Mouse (Mus musculus) forebrain, embryonic 15.5 days (tissue): ENCODE measurements around the gene Ubqln4. TPM values are rescaled to one million over a fixed set of nuclear protein-coding genes. Genes with fewer than 3 reads are reported as not detected.
A peak's percentile ranks its signal among the peaks of the same experiment; 100 is the strongest.
"Not testable (repeated sequence)": the region's sequence is repeated elsewhere in the genome, so short reads cannot be mapped to it uniquely, and the experiment has no call there.

Experiments
- ATAC-seq: fragments of 200-750 bp; cut with Nextera tagmentation; replicated peaks from 2 replicates; pipeline ENCODE4 v1.8.0; 2017; ENCODE audit warnings: mild to moderate bottlenecking, moderate TSS enrichment, moderate library complexity
- H3K27ac ChIP-seq: fragments of 300-500 bp; sonication (generic); replicated peaks from 2 replicates; pipeline ENCODE4 v1.5.1; 2015; ENCODE audit warnings: mild to moderate bottlenecking, inconsistent platforms
- H3K27me3 ChIP-seq: fragments of 300-500 bp; sonication (generic); 2 replicates; pipeline ENCODE4 v1.6.1; 2015; ENCODE audit warnings: inconsistent platforms
- H3K36me3 ChIP-seq: fragments of 300-500 bp; sonication (generic); 2 replicates; pipeline ENCODE4 v1.6.1; 2015; ENCODE audit warnings: mild to moderate bottlenecking, inconsistent platforms
- H3K4me1 ChIP-seq: fragments of 300-500 bp; sonication (generic); 2 replicates; pipeline ENCODE4 v1.6.1; 2015; ENCODE audit warnings: inconsistent platforms
- H3K4me2 ChIP-seq: fragments of 300-500 bp; sonication (generic); replicated peaks from 2 replicates; pipeline ENCODE4 v1.6.1; 2015; ENCODE audit warnings: mild to moderate bottlenecking, inconsistent platforms
- H3K4me3 ChIP-seq: fragments of 300-500 bp; sonication (generic); 2 replicates; pipeline ENCODE4 v1.5.1; 2015; ENCODE audit warnings: mild to moderate bottlenecking, inconsistent platforms
- H3K9ac ChIP-seq: fragments of 300-500 bp; sonication (generic); replicated peaks from 2 replicates; pipeline ENCODE4 v1.6.1; 2015; ENCODE audit warnings: mild to moderate bottlenecking, inconsistent platforms
- H3K9me3 ChIP-seq: fragments of 300-500 bp; sonication (generic); 2 replicates; pipeline ENCODE4 v1.6.1; 2016; ENCODE audit warnings: inconsistent platforms
- WGBS: fragments of 180-500 bp; shearing (Covaris S2); methylation state at CpG from one replicate; pipeline ENCODE4 v1.1.7; 2015; ENCODE audit warnings: mixed read lengths; 5-methylcytosine and 5-hydroxymethylcytosine counted together
- polyA plus RNA-seq: library from polyadenylated mRNA; unstranded; fragments of >200 nt; fragmentation: Nextera tagmentation; extraction: Ambion mirVana; gene quantifications from 2 replicates; pipeline ENCODE4 v1.2.1, GENCODE M21; 2015

Gene Ubqln4
- polyA plus RNA-seq, 1 experiment from 2014 or later: 45.8 TPM

- Histone ChIP-seq H3K9ac (no peak overlapping the region), H3K9me3 (no peaks in the 10 kb centered on the region), H3K4me2 (no peak overlapping the region)
Observed at GRCm38 (mm10) chr3:88603714-88604161, 50.2 kb downstream of the Ubqln4 start.

GRCm38 (mm10) chr3:88604863-88605262, 51.3 kb downstream of the Ubqln4 start:
- H3K36me3 ChIP-seq: no peaks in the 10 kb centered on the region
- WGBS: 88% methylated on average over 7 of the region's 7 CpGs

More at GRCm38 (mm10) chr3:88603714-88604161, 50.2 kb downstream of the Ubqln4 start:
- Histone ChIP-seq H3K27me3 (no peaks in the 10 kb centered on the region), H3K36me3 (no peaks in the 10 kb centered on the region), H3K27ac (no peak overlapping the region), H3K4me1 (peaks cover 9% of the 10 kb centered on the region; the same call in 1 of the 2 replicates), H3K4me3 (no peak overlapping the region)
- WGBS: 31% methylated on average over 6 of the region's 6 CpGs
- no peak for ATAC-seq

GRCm38 (mm10) chr3:88605666-88606065, 52.1 kb downstream of the Ubqln4 start, which contains the start of gene Arhgef2:
Gene Arhgef2, plus strand, starts transcription at chr3:88605966.
- not testable (repeated sequence) for H3K27me3 ChIP-seq, H3K9me3 ChIP-seq, H3K27ac ChIP-seq, H3K36me3 ChIP-seq, H3K9ac ChIP-seq, H3K4me2 ChIP-seq, H3K4me1 ChIP-seq, ATAC-seq, H3K4me3 ChIP-seq
- 94% methylated on average over 2 of the region's 2 CpGs for WGBS

More at GRCm38 (mm10) chr3:88604863-88605262, 51.3 kb downstream of the Ubqln4 start:
- no peaks in the 10 kb centered on the region for H3K9me3 ChIP-seq
- no peak overlapping the region for H3K4me2 ChIP-seq
- no peak overlapping the region for H3K4me3 ChIP-seq
- H3K4me1 ChIP-seq: peaks cover 9% of the 10 kb centered on the region; the same call in 1 of the 2 replicates
- no peaks in the 10 kb centered on the region for H3K27me3 ChIP-seq
- no peak overlapping the region for H3K9ac ChIP-seq
- H3K27ac ChIP-seq: no peak overlapping the region
- ATAC-seq: no peak

- WGBS: under 1% methylated on average over 20 of the region's 20 CpGs
- H3K9ac ChIP-seq: peak overlapping the region; percentile 36
- H3K27me3 ChIP-seq: no peaks in the 10 kb centered on the region
- H3K4me3 ChIP-seq: peak overlapping the region; percentile 27
- H3K4me2 ChIP-seq: peak overlapping the region; percentile 45
- no peaks in the 10 kb centered on the region for H3K36me3 ChIP-seq
- no peak overlapping the region for H3K27ac ChIP-seq
- peaks cover 9% of the 10 kb centered on the region; the same call in 1 of the 2 replicates for H3K4me1 ChIP-seq
- no peaks in the 10 kb centered on the region for H3K9me3 ChIP-seq
- ATAC-seq: peak; percentile 93
Observed at GRCm38 (mm10) chr3:88607065-88607757, 53.7 kb downstream of the Ubqln4 start.

- Histone ChIP-seq H3K9ac (no peak overlapping the region), H3K27me3 (no peaks in the 10 kb centered on the region), H3K9me3 (no peaks in the 10 kb centered on the region), H3K4me1 (peaks cover 9% of the 10 kb centered on the region; the same call in 1 of the 2 replicates), H3K27ac (no peak overlapping the region), H3K4me2 (peak overlapping the region; percentile 45), H3K36me3 (no peaks in the 10 kb centered on the region), H3K4me3 (peak overlapping the region; percentile 4; the same call in 1 of the 2 replicates)
- 17% methylated on average over 10 of the region's 10 CpGs for WGBS
- ATAC-seq: peak; percentile 59
Observed at GRCm38 (mm10) chr3:88607758-88608138, 54.2 kb downstream of the Ubqln4 start.

GRCm38 (mm10) chr3:88609066-88609465, 55.5 kb downstream of the Ubqln4 start:
- no peaks in the 10 kb centered on the region for H3K27me3 ChIP-seq
- H3K9ac ChIP-seq: no peak overlapping the region
- H3K9me3 ChIP-seq: no peaks in the 10 kb centered on the region
- no peak for ATAC-seq
- H3K4me3 ChIP-seq: no peak overlapping the region
- H3K27ac ChIP-seq: no peak overlapping the region
- WGBS: 78% methylated on average over 4 of the region's 4 CpGs
- no peaks in the 10 kb centered on the region for H3K36me3 ChIP-seq
- peaks cover 9% of the 10 kb centered on the region; the same call in 1 of the 2 replicates for H3K4me1 ChIP-seq
- H3K4me2 ChIP-seq: no peak overlapping the region

- Histone ChIP-seq H3K36me3 (no peaks in the 10 kb centered on the region), H3K4me2 (no peak overlapping the region), H3K27me3 (no peaks in the 10 kb centered on the region), H3K9ac (no peak overlapping the region), H3K9me3 (no peaks in the 10 kb centered on the region), H3K4me1 (peaks cover 14% of the 10 kb centered on the region), H3K4me3 (no peak overlapping the region), H3K27ac (no peak overlapping the region)
- no peak for ATAC-seq
- 83% methylated on average over 8 of the region's 8 CpGs for WGBS
Observed at GRCm38 (mm10) chr3:88614418-88614817, 60.9 kb downstream of the Ubqln4 start.

- Histone ChIP-seq H3K4me1 (peaks cover 14% of the 10 kb centered on the region), H3K36me3 (no peaks in the 10 kb centered on the region), H3K4me2 (no peak overlapping the region), H3K4me3 (no peak overlapping the region), H3K9ac (no peak overlapping the region), H3K9me3 (no peaks in the 10 kb centered on the region), H3K27me3 (no peaks in the 10 kb centered on the region), H3K27ac (no peak overlapping the region)
- ATAC-seq: no peak
- 76% methylated on average over 5 of the region's 5 CpGs for WGBS
Observed at GRCm38 (mm10) chr3:88615117-88615516, 61.6 kb downstream of the Ubqln4 start.

- no peak; the same call in 1 of the 2 replicates for ATAC-seq
- H3K27me3 ChIP-seq: no peaks in the 10 kb centered on the region
- no peaks in the 10 kb centered on the region for H3K9me3 ChIP-seq
- no peaks in the 10 kb centered on the region for H3K36me3 ChIP-seq
- H3K4me1 ChIP-seq: peaks cover 20% of the 10 kb centered on the region
- H3K4me3 ChIP-seq: no peak overlapping the region
- H3K9ac ChIP-seq: 0 out of 2 replicates have a peak overlapping the region, but pooled peaks have one; percentile 18
- H3K4me2 ChIP-seq: no peak overlapping the region
- peak overlapping the region; percentile 8; the same call in 1 of the 2 replicates for H3K27ac ChIP-seq
- WGBS: 29% methylated on average over 9 of the region's 9 CpGs
Observed at GRCm38 (mm10) chr3:88615902-88616391, 62.4 kb downstream of the Ubqln4 start.

- Histone ChIP-seq H3K4me3 (no peak overlapping the region), H3K27me3 (no peaks in the 10 kb centered on the region), H3K9me3 (no peaks in the 10 kb centered on the region), H3K27ac (no peak overlapping the region), H3K36me3 (no peaks in the 10 kb centered on the region), H3K4me2 (no peak overlapping the region), H3K4me1 (peaks cover 20% of the 10 kb centered on the region), H3K9ac (no peak overlapping the region)
- ATAC-seq: no peak
- 82% methylated on average over 3 of the region's 3 CpGs for WGBS
Observed at GRCm38 (mm10) chr3:88616951-88617500, 63.5 kb downstream of the Ubqln4 start.

GRCm38 (mm10) chr3:88618074-88618871, 64.7 kb downstream of the Ubqln4 start:
- Histone ChIP-seq H3K9ac (no peak overlapping the region), H3K36me3 (no peaks in the 10 kb centered on the region), H3K27ac (no peak overlapping the region), H3K9me3 (no peaks in the 10 kb centered on the region), H3K27me3 (no peaks in the 10 kb centered on the region), H3K4me2 (no peak overlapping the region), H3K4me3 (no peak overlapping the region), H3K4me1 (peaks cover 20% of the 10 kb centered on the region)
- no peak for ATAC-seq
- 80% methylated on average over 8 of the region's 8 CpGs for WGBS
